Mouse (Mus musculus): ENCODE data around the gene Myl7.

- TF ChIP-seq CTCF (IDR thresholded peaks at IDR 0.05; ENCODE audit: borderline replicate concordance, insufficient read depth, low read depth, low read length) (no peak), POLR2A (IDR thresholded peaks at IDR 0.05; ENCODE audit: borderline replicate concordance, insufficient read depth, low read length) (no peak)
Measured at GRCm38 (mm10) chr11:5905778-5906518, 7.4 kb upstream of the Myl7 start.

Data from cerebellum, adult 2 months (tissue).